Mouse (Mus musculus) olfactory bulb, adult 2 months (tissue): ENCODE results near the gene Ufc1.

Experiments used
- CTCF ChIP-seq: fragments of 200-500 bp; IDR thresholded peaks from 2 replicates; pipeline ENCODE4 v1.5.1; 2012; ENCODE audit warnings: low read depth, mild to moderate bottlenecking, low read length, moderate library complexity; ENCODE audit not compliant: insufficient read depth
- POLR2A ChIP-seq: fragments of 200-500 bp; IDR thresholded peaks from 2 replicates; pipeline ENCODE4 v1.6.1; 2012; ENCODE audit warnings: mild to moderate bottlenecking, low read depth, low read length, moderate library complexity; ENCODE audit not compliant: insufficient read depth

DNA sequence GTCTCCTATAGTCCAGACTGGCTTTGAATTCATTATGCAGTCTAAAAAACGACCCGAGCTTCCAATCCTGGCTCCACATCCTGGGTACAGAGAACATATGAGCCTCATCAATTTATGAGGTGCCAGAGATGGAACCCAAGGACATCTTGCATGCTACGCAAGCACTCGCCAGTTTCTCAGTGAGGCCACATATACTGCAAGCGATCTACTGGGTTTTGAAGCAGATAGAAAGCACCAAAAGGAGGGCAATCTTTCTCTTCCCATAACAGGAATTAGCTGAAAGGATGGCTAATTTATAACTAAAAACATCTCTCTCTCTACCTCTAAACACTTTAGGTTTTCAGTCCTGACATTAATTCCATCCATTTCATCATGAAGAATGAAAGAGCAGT, 922 bp downstream of the Ufc1 start:
- no peak for TF ChIP-seq CTCF
- TF ChIP-seq POLR2A: no peak
